Comparison of ENCODE assay signal across 8 mouse cellular contexts in the genomic region with DNA sequence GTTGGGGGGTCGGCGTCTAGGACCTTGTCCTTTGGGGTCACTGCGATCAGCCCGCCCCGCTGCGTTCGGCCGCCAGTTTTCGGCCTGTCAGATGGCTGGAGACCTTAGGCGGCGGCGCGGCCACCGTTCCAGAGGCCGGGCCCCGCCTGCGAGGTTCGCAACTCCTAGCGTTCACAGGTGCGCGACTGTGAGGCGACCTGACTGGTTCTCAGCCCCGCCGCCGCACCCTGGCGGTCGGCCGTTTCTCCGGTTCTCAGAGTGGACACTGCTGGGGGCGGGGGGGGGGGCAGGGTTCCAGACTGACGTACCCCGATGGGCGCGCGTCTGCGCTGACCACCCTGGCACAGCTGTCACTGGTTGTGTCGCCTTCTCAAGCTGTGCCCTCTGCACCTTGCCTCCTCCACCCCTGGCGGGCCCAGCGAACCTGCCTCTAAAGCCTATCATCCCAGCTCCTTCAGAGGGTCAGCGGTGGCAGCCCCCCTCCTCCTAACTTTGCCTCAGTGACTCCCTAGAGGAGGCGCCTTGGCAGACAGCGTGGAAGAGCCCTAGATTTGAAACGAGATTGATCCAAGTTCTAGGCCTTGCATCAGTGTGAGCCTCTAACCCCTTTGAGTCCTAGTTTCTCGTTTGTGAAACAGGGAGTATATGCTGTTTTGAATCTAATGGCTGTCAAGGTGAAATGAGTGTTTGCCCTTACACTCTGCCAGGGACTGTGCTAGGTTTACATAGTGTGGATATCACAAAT. TPM values are rescaled to one million over a fixed set of nuclear protein-coding genes. Genes with fewer than 3 reads are reported as not detected.
A peak's percentile ranks its signal among the peaks of the same experiment; 100 is the strongest.
DNase-seq lines count a peak whose midpoint lies in the region; ATAC-seq and TF ChIP-seq lines count a peak whose summit lies in the region.

No protein-coding gene starts in this region.

- no peaks in the 10 kb centered on the region for H3K27me3 ChIP-seq in heart, embryonic 14.5 days (ENCODE audit: control insufficient read depth, insufficient read depth, low read length)
- no peaks in the 10 kb centered on the region for H3K27me3 ChIP-seq in forebrain, embryonic 10.5 days (ENCODE audit: poor library complexity, severe bottlenecking)
- H3K27me3 ChIP-seq in limb, embryonic 15.5 days, result no peaks in the 10 kb centered on the region
- H3K27me3 ChIP-seq in stomach, postnatal 0 days (ENCODE audit: control insufficient read depth, insufficient read depth, low read length), result no peaks in the 10 kb centered on the region

- peak overlapping the region; percentile 89 for H3K4me2 ChIP-seq in heart, embryonic 14.5 days (ENCODE audit: low read length)
- H3K4me2 ChIP-seq in limb, embryonic 15.5 days, result peak overlapping the region; percentile 81
- peak overlapping the region; percentile 87 for H3K4me2 ChIP-seq in stomach, postnatal 0 days (replicated peaks; ENCODE audit: low read depth)

- peak overlapping the region; percentile 88 to 90 for H3K4me3 ChIP-seq in heart, embryonic 14.5 days (ENCODE audit: control insufficient read depth in 1 of 2, insufficient read depth in 1 of 2, low read depth in 1 of 2, low read length in 2 of 2)
- H3K4me3 ChIP-seq in forebrain, embryonic 10.5 days, result peak overlapping the region; percentile 97
- H3K4me3 ChIP-seq in limb, embryonic 15.5 days, result peak overlapping the region; percentile 97
- peak overlapping the region; percentile 82 for H3K4me3 ChIP-seq in stomach, postnatal 0 days (ENCODE audit: low read depth, low read length)

- H3K27ac ChIP-seq in heart, embryonic 14.5 days (replicated peaks in 1 of 2; ENCODE audit: control insufficient read depth in 1 of 2, insufficient read depth in 1 of 2, low read depth in 2 of 2, low read length in 2 of 2), result peak overlapping the region; percentile 99
- H3K27ac ChIP-seq in forebrain, embryonic 10.5 days, result peak overlapping the region; percentile 99
- peak overlapping the region; percentile 99 for H3K27ac ChIP-seq in limb, embryonic 15.5 days
- H3K27ac ChIP-seq in stomach, postnatal 0 days (replicated peaks), result peak overlapping the region; percentile 98

- TF ChIP-seq CTCF in stomach, postnatal 0 days (IDR thresholded peaks at IDR 0.05; ENCODE audit: low read depth), result peak; percentile 24; the same call in 1 of the 2 replicates

- peaks cover 6 to 19% of the 10 kb centered on the region in 2 experiments; a peak in 3 of 4 replicates for H3K4me1 ChIP-seq in heart, embryonic 14.5 days (ENCODE audit: control insufficient read depth in 2 of 2, insufficient read depth in 2 of 2, low read length in 2 of 2)
- peaks cover 29% of the 10 kb centered on the region for H3K4me1 ChIP-seq in forebrain, embryonic 10.5 days
- H3K4me1 ChIP-seq in limb, embryonic 15.5 days, result peaks cover 23% of the 10 kb centered on the region
- H3K4me1 ChIP-seq in stomach, postnatal 0 days (replicated peaks; ENCODE audit: control insufficient read depth, insufficient read depth), result 0 out of 2 replicates have a peak, but pooled peaks cover 2% of the 10 kb centered on the region

- H3K36me3 ChIP-seq in heart, embryonic 14.5 days (ENCODE audit: control insufficient read depth, insufficient read depth, low read length), result peaks cover 43% of the 10 kb centered on the region
- H3K36me3 ChIP-seq in forebrain, embryonic 10.5 days (replicated peaks), result peaks cover 55% of the 10 kb centered on the region
- peaks cover 47% of the 10 kb centered on the region for H3K36me3 ChIP-seq in limb, embryonic 15.5 days
- peaks cover 33% of the 10 kb centered on the region for H3K36me3 ChIP-seq in stomach, postnatal 0 days (ENCODE audit: control insufficient read depth, insufficient read depth, low read length)

- peak overlapping the region; percentile 91 for H3K9ac ChIP-seq in heart, embryonic 14.5 days (ENCODE audit: low read length)
- H3K9ac ChIP-seq in limb, embryonic 15.5 days, result peak overlapping the region; percentile 82
- H3K9ac ChIP-seq in stomach, postnatal 0 days (ENCODE audit: low read length), result peak overlapping the region; percentile 82

- DNase-seq in heart, postnatal 4 days, result no peak
- peak; percentile 61 for DNase-seq in MN1 (ENCODE audit: low spot score)
- no peak for DNase-seq in forebrain, embryonic 10.5 days (ENCODE audit: extremely low spot score, low spot score)
- no peak for DNase-seq in stomach, postnatal 0 days (ENCODE audit: low spot score)
- no peak for DNase-seq in thymus, postnatal 36 days

- ATAC-seq in heart, embryonic 14.5 days (ENCODE audit: insufficient number of reproducible peaks, insufficient read depth, low FRiP score, low read depth), result peak; percentile 5
- ATAC-seq in limb, embryonic 15.5 days (ENCODE audit: insufficient number of reproducible peaks, low FRiP score, low TSS enrichment, low read depth), result no peak
- peak; percentile 52 for ATAC-seq in stomach, postnatal 0 days (ENCODE audit: low FRiP score, low TSS enrichment)
- ATAC-seq in granulocyte monocyte progenitor cell, adult 5-6 weeks (replicated peaks; ENCODE audit: poor library complexity, severe bottlenecking), result no peak

- 2% methylated on average over 44 of the region's 44 CpGs for WGBS in heart, embryonic 14.5 days
- WGBS in forebrain, embryonic 10.5 days, result 3% methylated on average over 40 of the region's 44 CpGs
- 1% methylated on average over 43 of the region's 44 CpGs for WGBS in limb, embryonic 15.5 days
- WGBS in stomach, postnatal 0 days, result under 1% methylated on average over 44 of the region's 44 CpGs

- no peaks in the 10 kb centered on the region for H3K9me3 ChIP-seq in heart, embryonic 14.5 days (ENCODE audit: control insufficient read depth, low read length)
- H3K9me3 ChIP-seq in forebrain, embryonic 10.5 days, result no peaks in the 10 kb centered on the region
- H3K9me3 ChIP-seq in limb, embryonic 15.5 days, result no peaks in the 10 kb centered on the region
- no peaks in the 10 kb centered on the region for H3K9me3 ChIP-seq in stomach, postnatal 0 days (ENCODE audit: control insufficient read depth, low read length)

- no peak for TF ChIP-seq EP300 in stomach, postnatal 0 days (optimal IDR thresholded peaks at IDR 0.05)

RNA-seq across cellular contexts. Expression of a gene that starts 0.9 kb away (rescaled TPM):
- polyA plus RNA-seq in heart, embryonic 14.5 days (2014; fragmentation: Nextera tagmentation; extraction: Ambion mirVana), result 14.8 and 16.0 TPM in 2 replicates
- 10 to 100 TPM; 16.2 to 16.4 TPM for total RNA-seq in heart, postnatal 4 days (2021)
- polyA plus RNA-seq in forebrain, embryonic 10.5 days (2016; fragmentation: Nextera tagmentation; extraction: Ambion mirVana), result 30.8 and 32.2 TPM in 2 replicates
- polyA plus RNA-seq in limb, embryonic 15.5 days (2015; fragmentation: Nextera tagmentation; extraction: Ambion mirVana), result 34.1 and 34.5 TPM in 2 replicates
- 18.5 and 21.1 TPM in 2 replicates for polyA plus RNA-seq in stomach, postnatal 0 days (2015; fragmentation: Nextera tagmentation; extraction: Ambion mirVana)
- total RNA-seq in granulocyte monocyte progenitor cell, adult 5-6 weeks (2014; fragmentation: Nextera tagmentation), result 33.6 and 46.5 TPM in 2 replicates
- total RNA-seq in granulocyte monocyte progenitor cell, adult 5-6 weeks (2017), result 3.8 and 8.2 TPM in 2 replicates

RNA-seq across cellular contexts. Expression of a gene that starts 10.3 kb away (rescaled TPM):
- 64.5 and 69.4 TPM in 2 replicates for polyA plus RNA-seq in heart, embryonic 14.5 days (2014; fragmentation: Nextera tagmentation; extraction: Ambion mirVana)
- total RNA-seq in heart, postnatal 4 days (2021), result 10 to 100 TPM; 37.8 to 41.7 TPM
- polyA plus RNA-seq in forebrain, embryonic 10.5 days (2016; fragmentation: Nextera tagmentation; extraction: Ambion mirVana), result 89.4 and 92.1 TPM in 2 replicates
- polyA plus RNA-seq in limb, embryonic 15.5 days (2015; fragmentation: Nextera tagmentation; extraction: Ambion mirVana), result 66.8 and 67.5 TPM in 2 replicates
- 35.0 and 36.6 TPM in 2 replicates for polyA plus RNA-seq in stomach, postnatal 0 days (2015; fragmentation: Nextera tagmentation; extraction: Ambion mirVana)
- 39.7 and 52.3 TPM in 2 replicates for total RNA-seq in granulocyte monocyte progenitor cell, adult 5-6 weeks (2014; fragmentation: Nextera tagmentation)
- 45.2 and 46.1 TPM in 2 replicates for total RNA-seq in granulocyte monocyte progenitor cell, adult 5-6 weeks (2017)

RNA-seq across cellular contexts. Expression of a gene that starts 10.3 kb away (rescaled TPM):
- 562 and 618 TPM in 2 replicates for polyA plus RNA-seq in heart, embryonic 14.5 days (2014; fragmentation: Nextera tagmentation; extraction: Ambion mirVana)
- 100 to 1,000 TPM; 802 to 870 TPM for total RNA-seq in heart, postnatal 4 days (2021)
- polyA plus RNA-seq in forebrain, embryonic 10.5 days (2016; fragmentation: Nextera tagmentation; extraction: Ambion mirVana), result 829 and 865 TPM in 2 replicates
- 723 and 835 TPM in 2 replicates for polyA plus RNA-seq in limb, embryonic 15.5 days (2015; fragmentation: Nextera tagmentation; extraction: Ambion mirVana)
- polyA plus RNA-seq in stomach, postnatal 0 days (2015; fragmentation: Nextera tagmentation; extraction: Ambion mirVana), result 818 and 857 TPM in 2 replicates
- total RNA-seq in granulocyte monocyte progenitor cell, adult 5-6 weeks (2014; fragmentation: Nextera tagmentation), result 2,326 and 2,717 TPM in 2 replicates
- total RNA-seq in granulocyte monocyte progenitor cell, adult 5-6 weeks (2017), result 1,639 and 2,001 TPM in 2 replicates

RNA-seq across cellular contexts. Expression of a gene that starts 13.7 kb away (rescaled TPM):
- 25.5 and 25.6 TPM in 2 replicates for polyA plus RNA-seq in heart, embryonic 14.5 days (2014; fragmentation: Nextera tagmentation; extraction: Ambion mirVana)
- 10 to 100 TPM; 16.2 to 16.7 TPM for total RNA-seq in heart, postnatal 4 days (2021)
- 35.1 and 38.7 TPM in 2 replicates for polyA plus RNA-seq in forebrain, embryonic 10.5 days (2016; fragmentation: Nextera tagmentation; extraction: Ambion mirVana)
- 33.0 and 33.6 TPM in 2 replicates for polyA plus RNA-seq in limb, embryonic 15.5 days (2015; fragmentation: Nextera tagmentation; extraction: Ambion mirVana)
- 31.8 and 33.2 TPM in 2 replicates for polyA plus RNA-seq in stomach, postnatal 0 days (2015; fragmentation: Nextera tagmentation; extraction: Ambion mirVana)
- total RNA-seq in granulocyte monocyte progenitor cell, adult 5-6 weeks (2014; fragmentation: Nextera tagmentation), result 5.0 and 17.6 TPM in 2 replicates
- total RNA-seq in granulocyte monocyte progenitor cell, adult 5-6 weeks (2017), result 13.7 and 17.6 TPM in 2 replicates

RNA-seq across cellular contexts. Expression of a gene that starts 20.8 kb away (rescaled TPM):
- 6.7 and 7.6 TPM in 2 replicates for polyA plus RNA-seq in heart, embryonic 14.5 days (2014; fragmentation: Nextera tagmentation; extraction: Ambion mirVana)
- total RNA-seq in heart, postnatal 4 days (2021), result 1 to 10 TPM; 5.0 to 5.9 TPM
- polyA plus RNA-seq in forebrain, embryonic 10.5 days (2016; fragmentation: Nextera tagmentation; extraction: Ambion mirVana), result 31.0 and 32.2 TPM in 2 replicates
- 19.0 and 28.8 TPM in 2 replicates for polyA plus RNA-seq in limb, embryonic 15.5 days (2015; fragmentation: Nextera tagmentation; extraction: Ambion mirVana)
- polyA plus RNA-seq in stomach, postnatal 0 days (2015; fragmentation: Nextera tagmentation; extraction: Ambion mirVana), result 17.9 and 19.7 TPM in 2 replicates
- total RNA-seq in granulocyte monocyte progenitor cell, adult 5-6 weeks (2014; fragmentation: Nextera tagmentation), result 14.4 and 19.3 TPM in 2 replicates
- 3.4 and 4.0 TPM in 2 replicates for total RNA-seq in granulocyte monocyte progenitor cell, adult 5-6 weeks (2017)

Comparison
In these comparisons a context has a peak if more than half of its experiments do, and no peak if none do; other contexts are left out.
1. ATAC-seq: peak in heart, embryonic 14.5 days (single experiment) and stomach, postnatal 0 days (single experiment); none in limb, embryonic 15.5 days (single experiment) and granulocyte monocyte progenitor cell, adult 5-6 weeks (single experiment).
2. Peak in every context shown above with its lines, with median percentiles within 50 percentile points of each other: H3K27ac ChIP-seq, H3K4me2 ChIP-seq, H3K4me3 ChIP-seq and H3K9ac ChIP-seq.